Mouse (Mus musculus) ES-E14 (cell line): Measurements from ENCODE around the gene Robo2. TPM values are rescaled to one million over a fixed set of nuclear protein-coding genes. Genes with fewer than 3 reads are reported as not detected.

ENCODE experiments used
- DNase-seq: peaks from one replicate; pipeline ENCODE4 v3.0.0-alpha.2; 2013; ENCODE audit warnings: low read depth, low spot score
- H3K27ac ChIP-seq: 2 replicates; pipeline ENCODE4 v1.5.1; 2012; ENCODE audit warnings: low read depth, mild to moderate bottlenecking, low read length, moderate library complexity, mixed read lengths; ENCODE audit not compliant: poor library complexity, insufficient read depth, severe bottlenecking
- H3K36me3 ChIP-seq: 2 replicates; pipeline ENCODE4 v1.6.1; 2012; ENCODE audit warnings: mild to moderate bottlenecking, low read length, moderate library complexity, mixed read lengths; ENCODE audit not compliant: control insufficient read depth, poor library complexity, insufficient read depth, severe bottlenecking
- H3K4me1 ChIP-seq, 2 experiments: fragments of 150-350 bp in 1 of 2; sonication (generic) in 1 of 2; 2 replicates each; pipeline ENCODE4 v1.6.1; 2012; ENCODE audit warnings: low read length in 2 of 2, mild to moderate bottlenecking in 1 of 2, mixed read lengths in 1 of 2; ENCODE audit not compliant: control insufficient read depth in 2 of 2, insufficient read depth in 2 of 2, poor library complexity in 1 of 2
- H3K4me3 ChIP-seq, 2 experiments: fragments of 150-350 bp in 1 of 2; sonication (generic) in 1 of 2; 2 replicates each; pipeline ENCODE4 v1.5.1; 2012; ENCODE audit warnings: low read length in 2 of 2, low read depth in 1 of 2, mild to moderate bottlenecking in 1 of 2, mixed read lengths in 1 of 2; ENCODE audit not compliant: insufficient read depth in 1 of 2, poor library complexity in 1 of 2, severe bottlenecking in 1 of 2
- H3K9ac ChIP-seq: 2 replicates; pipeline ENCODE4 v1.6.1; 2012; ENCODE audit warnings: low read depth, mild to moderate bottlenecking, low read length, mixed read lengths; ENCODE audit not compliant: poor library complexity, insufficient read depth, severe bottlenecking
- H3K9me3 ChIP-seq: fragments of 150-350 bp; sonication (generic); 2 replicates; pipeline ENCODE4 v1.6.1; 2012; ENCODE audit warnings: low read depth, mild to moderate bottlenecking, low read length; ENCODE audit not compliant: control insufficient read depth, insufficient read depth
- CHD2 ChIP-seq: IDR thresholded peaks from 2 replicates; pipeline ENCODE4 v1.6.1; 2014; ENCODE audit warnings: mild to moderate bottlenecking, low read depth, low read length, inconsistent platforms
- HCFC1 ChIP-seq: IDR thresholded peaks from 2 replicates; pipeline ENCODE4 v1.6.1; 2012; ENCODE audit warnings: low read length, inconsistent platforms, borderline replicate concordance; ENCODE audit not compliant: insufficient read depth
- MAFK ChIP-seq: IDR thresholded peaks from 2 replicates; pipeline ENCODE4 v1.6.1; 2014; ENCODE audit warnings: mild to moderate bottlenecking, low read depth, low read length, inconsistent platforms; ENCODE audit not compliant: insufficient read depth
- ZC3H11A ChIP-seq: IDR thresholded peaks from 2 replicates; pipeline ENCODE4 v1.6.1; 2012; ENCODE audit warnings: low read depth, mild to moderate bottlenecking, inconsistent platforms, low read length, borderline replicate concordance
- ZNF384 ChIP-seq: IDR thresholded peaks from 2 replicates; pipeline ENCODE4 v1.6.1; 2012; ENCODE audit warnings: low read depth, low read length, inconsistent platforms
- in situ Hi-C, 2 experiments: fragments of 600-800 bp; cut with MboI; formaldehyde crosslinking; loops; one replicate each; pipeline ENCODE4 v1.15.1; 2025; ENCODE audit warnings: low sequenced_read_pairs in 2 of 2, inconsistent platforms in 1 of 2; ENCODE audit not compliant: unreplicated experiment in 2 of 2
- total RNA-seq: library from RNA; depleted of rRNA; stranded (reverse); fragments of 300-350 nt; gene quantifications from 2 replicates; pipeline ENCODE4 v1.2.3, GENCODE M21; 2012

Robo2 gene
- total RNA-seq, 1 experiment, result 5.5 TPM

GRCm38 (mm10) chr16:74455179-74455578 lies 43.6 kb upstream of the Robo2 start:
- Histone ChIP-seq H3K4me3 (no peak overlapping the region), H3K9ac (no peak overlapping the region), H3K27ac (no peak overlapping the region), H3K36me3 (no peaks in the 10 kb centered on the region), H3K4me1 (no peaks in the 10 kb centered on the region), H3K9me3 (no peaks in the 10 kb centered on the region)
- in situ Hi-C loops, result no loop called here
- TF ChIP-seq CHD2 (no peak), ZC3H11A (no peak), MAFK (no peak), ZNF384 (no peak), HCFC1 (no peak)
- DNase-seq, result no peak

- Histone ChIP-seq H3K4me1 (no peaks in the 10 kb centered on the region), H3K36me3 (no peaks in the 10 kb centered on the region), H3K4me3 (no peak overlapping the region), H3K9me3 (no peaks in the 10 kb centered on the region), H3K9ac (no peak overlapping the region), H3K27ac (no peak overlapping the region)
- no peak for TF ChIP-seq ZC3H11A
- no peak for TF ChIP-seq MAFK
- no peak for TF ChIP-seq ZNF384
- TF ChIP-seq HCFC1, result no peak
- no peak for TF ChIP-seq CHD2
- in situ Hi-C loops, result no loop called here
- no peak for DNase-seq
These were observed 36.4 kb upstream of the Robo2 start for GRCm38 (mm10) chr16:74448025-74448424.

GRCm38 (mm10) chr16:74427071-74427470 lies 15.4 kb upstream of the Robo2 start:
- no peak for TF ChIP-seq CHD2
- no peak for TF ChIP-seq ZC3H11A
- no peak for TF ChIP-seq MAFK
- TF ChIP-seq HCFC1, result no peak
- no peak for TF ChIP-seq ZNF384
- H3K4me1 ChIP-seq, result no peaks in the 10 kb centered on the region
- no peak overlapping the region for H3K27ac ChIP-seq
- DNase-seq, result no peak
- in situ Hi-C loops, result no loop called here
- H3K36me3 ChIP-seq, result no peaks in the 10 kb centered on the region
- H3K4me3 ChIP-seq, result no peak overlapping the region
- H3K9ac ChIP-seq, result no peak overlapping the region
- H3K9me3 ChIP-seq, result no peaks in the 10 kb centered on the region

GRCm38 (mm10) chr16:74420324-74420723 lies 8.7 kb upstream of the Robo2 start:
- Histone ChIP-seq H3K4me3 (no peak overlapping the region), H3K9ac (no peak overlapping the region), H3K4me1 (no peaks in the 10 kb centered on the region), H3K9me3 (no peaks in the 10 kb centered on the region), H3K27ac (no peak overlapping the region), H3K36me3 (no peaks in the 10 kb centered on the region)
- in situ Hi-C loops, result no loop called here
- TF ChIP-seq ZNF384 (no peak), CHD2 (no peak)
- DNase-seq, result no peak
